Mouse (Mus musculus): Measurements from ENCODE around the gene Faap20. TPM values are rescaled to one million over a fixed set of nuclear protein-coding genes. Genes with fewer than 3 reads are reported as not detected.
A peak's percentile ranks its signal among the peaks of the same experiment; 100 is the strongest.

Gene Faap20
- polyA plus RNA-seq, 1 experiment from 2014 or later = 110 TPM

- 75% methylated on average over 9 of the region's 9 CpGs for WGBS
- peaks cover 7% of the 10 kb centered on the region for H3K36me3 ChIP-seq (ENCODE audit: control insufficient read depth, insufficient read depth, low read length)
- DNase-seq (ENCODE audit: low spot score, missing footprints) = no peak
- H3K9ac ChIP-seq (ENCODE audit: low read length) = no peak overlapping the region
- H3K27ac ChIP-seq (ENCODE audit: low read depth, low read length) = no peak overlapping the region
- no peaks in the 10 kb centered on the region for H3K9me3 ChIP-seq (ENCODE audit: control insufficient read depth, low read length)
- peaks cover 25% of the 10 kb centered on the region for H3K4me1 ChIP-seq (ENCODE audit: control insufficient read depth, insufficient read depth, low read length)
- H3K4me3 ChIP-seq (ENCODE audit: low read depth, low read length) = no peak overlapping the region
- no peak for ATAC-seq (ENCODE audit: low FRiP score)
- H3K4me2 ChIP-seq = no peak overlapping the region
- H3K27me3 ChIP-seq (ENCODE audit: control insufficient read depth, insufficient read depth, low read length) = no peaks in the 10 kb centered on the region
Observed at GRCm38 (mm10) chr4:155213052-155213751, 36.4 kb upstream of the Faap20 start.

- H3K9ac ChIP-seq (ENCODE audit: low read length) = no peak overlapping the region
- no peak for ATAC-seq (ENCODE audit: low FRiP score)
Observed at GRCm38 (mm10) chr4:155213752-155214054, 35.9 kb upstream of the Faap20 start.

GRCm38 (mm10) chr4:155214188-155214587 lies 35.4 kb upstream of the Faap20 start:
- peaks cover 29% of the 10 kb centered on the region for H3K4me1 ChIP-seq (ENCODE audit: control insufficient read depth, insufficient read depth, low read length)

More at GRCm38 (mm10) chr4:155213752-155214054, 35.9 kb upstream of the Faap20 start:
- H3K27ac ChIP-seq (ENCODE audit: low read depth, low read length) = no peak overlapping the region
- H3K27me3 ChIP-seq (ENCODE audit: control insufficient read depth, insufficient read depth, low read length) = no peaks in the 10 kb centered on the region
- 75% methylated on average over 6 of the region's 6 CpGs for WGBS
- H3K36me3 ChIP-seq (ENCODE audit: control insufficient read depth, insufficient read depth, low read length) = peaks cover 7% of the 10 kb centered on the region
- H3K9me3 ChIP-seq (ENCODE audit: control insufficient read depth, low read length) = no peaks in the 10 kb centered on the region
- no peak for DNase-seq (ENCODE audit: low spot score, missing footprints)
- no peak overlapping the region for H3K4me2 ChIP-seq
- H3K4me3 ChIP-seq (ENCODE audit: low read depth, low read length) = no peak overlapping the region
- H3K4me1 ChIP-seq (ENCODE audit: control insufficient read depth, insufficient read depth, low read length) = peaks cover 25% of the 10 kb centered on the region

GRCm38 (mm10) chr4:155214793-155215192 lies 34.8 kb upstream of the Faap20 start:
- no peaks in the 10 kb centered on the region for H3K9me3 ChIP-seq (ENCODE audit: control insufficient read depth, low read length)
- WGBS = 81% methylated on average over 10 of the region's 10 CpGs

More at GRCm38 (mm10) chr4:155214188-155214587, 35.4 kb upstream of the Faap20 start:
- 80% methylated on average over 6 of the region's 6 CpGs for WGBS
- H3K9ac ChIP-seq (ENCODE audit: low read length) = no peak overlapping the region
- DNase-seq (ENCODE audit: low spot score, missing footprints) = no peak
- no peak overlapping the region for H3K4me2 ChIP-seq
- no peaks in the 10 kb centered on the region for H3K27me3 ChIP-seq (ENCODE audit: control insufficient read depth, insufficient read depth, low read length)
- no peaks in the 10 kb centered on the region for H3K9me3 ChIP-seq (ENCODE audit: control insufficient read depth, low read length)
- ATAC-seq (ENCODE audit: low FRiP score) = no peak
- no peak overlapping the region for H3K27ac ChIP-seq (ENCODE audit: low read depth, low read length)
- H3K36me3 ChIP-seq (ENCODE audit: control insufficient read depth, insufficient read depth, low read length) = peaks cover 7% of the 10 kb centered on the region
- no peak overlapping the region for H3K4me3 ChIP-seq (ENCODE audit: low read depth, low read length)

GRCm38 (mm10) chr4:155215203-155215602 lies 34.4 kb upstream of the Faap20 start:
- ATAC-seq (ENCODE audit: low FRiP score) = peak; percentile 12; the same call in 1 of the 2 replicates
- no peak overlapping the region for H3K27ac ChIP-seq (ENCODE audit: low read depth, low read length)
- H3K36me3 ChIP-seq (ENCODE audit: control insufficient read depth, insufficient read depth, low read length) = peaks cover 7% of the 10 kb centered on the region
- DNase-seq (ENCODE audit: low spot score, missing footprints) = no peak
- peaks cover 40% of the 10 kb centered on the region for H3K4me1 ChIP-seq (ENCODE audit: control insufficient read depth, insufficient read depth, low read length)
- no peak overlapping the region for H3K4me3 ChIP-seq (ENCODE audit: low read depth, low read length)
- no peaks in the 10 kb centered on the region for H3K27me3 ChIP-seq (ENCODE audit: control insufficient read depth, insufficient read depth, low read length)
- H3K4me2 ChIP-seq = no peak overlapping the region
- no peak overlapping the region for H3K9ac ChIP-seq (ENCODE audit: low read length)
- 71% methylated on average over 9 of the region's 9 CpGs for WGBS
- H3K9me3 ChIP-seq (ENCODE audit: control insufficient read depth, low read length) = no peaks in the 10 kb centered on the region

More at GRCm38 (mm10) chr4:155214793-155215192, 34.8 kb upstream of the Faap20 start:
- no peak overlapping the region for H3K9ac ChIP-seq (ENCODE audit: low read length)
- H3K4me1 ChIP-seq (ENCODE audit: control insufficient read depth, insufficient read depth, low read length) = peaks cover 35% of the 10 kb centered on the region
- DNase-seq (ENCODE audit: low spot score, missing footprints) (no peak), ATAC-seq (ENCODE audit: low FRiP score) (no peak)
- no peak overlapping the region for H3K27ac ChIP-seq (ENCODE audit: low read depth, low read length)
- no peak overlapping the region for H3K4me2 ChIP-seq
- no peak overlapping the region for H3K4me3 ChIP-seq (ENCODE audit: low read depth, low read length)
- peaks cover 7% of the 10 kb centered on the region for H3K36me3 ChIP-seq (ENCODE audit: control insufficient read depth, insufficient read depth, low read length)
- no peaks in the 10 kb centered on the region for H3K27me3 ChIP-seq (ENCODE audit: control insufficient read depth, insufficient read depth, low read length)

- peaks cover 43% of the 10 kb centered on the region for H3K4me1 ChIP-seq (ENCODE audit: control insufficient read depth, insufficient read depth, low read length)
- DNase-seq (ENCODE audit: low spot score, missing footprints) (no peak), ATAC-seq (ENCODE audit: low FRiP score) (no peak)
- peaks cover 4% of the 10 kb centered on the region for H3K36me3 ChIP-seq (ENCODE audit: control insufficient read depth, insufficient read depth, low read length)
- H3K4me2 ChIP-seq = no peak overlapping the region
- H3K9me3 ChIP-seq (ENCODE audit: control insufficient read depth, low read length) = no peaks in the 10 kb centered on the region
- H3K9ac ChIP-seq (ENCODE audit: low read length) = no peak overlapping the region
- no peak overlapping the region for H3K4me3 ChIP-seq (ENCODE audit: low read depth, low read length)
- H3K27ac ChIP-seq (ENCODE audit: low read depth, low read length) = no peak overlapping the region
- H3K27me3 ChIP-seq (ENCODE audit: control insufficient read depth, insufficient read depth, low read length) = no peaks in the 10 kb centered on the region
- WGBS = 72% methylated on average over 12 of the region's 12 CpGs
Observed at GRCm38 (mm10) chr4:155215773-155216630, 33.6 kb upstream of the Faap20 start.

- H3K4me1 ChIP-seq (ENCODE audit: control insufficient read depth, insufficient read depth, low read length) = peaks cover 46% of the 10 kb centered on the region
- 73% methylated on average over 12 of the region's 12 CpGs for WGBS
- ATAC-seq (ENCODE audit: low FRiP score) = no peak
- H3K4me2 ChIP-seq = 0 out of 2 replicates have a peak overlapping the region, but pooled peaks have one; percentile 99
- DNase-seq (ENCODE audit: low spot score, missing footprints) = no peak
- no peak overlapping the region for H3K9ac ChIP-seq (ENCODE audit: low read length)
- H3K27me3 ChIP-seq (ENCODE audit: control insufficient read depth, insufficient read depth, low read length) = no peaks in the 10 kb centered on the region
- no peak overlapping the region for H3K27ac ChIP-seq (ENCODE audit: low read depth, low read length)
- no peak overlapping the region for H3K4me3 ChIP-seq (ENCODE audit: low read depth, low read length)
- no peaks in the 10 kb centered on the region for H3K36me3 ChIP-seq (ENCODE audit: control insufficient read depth, insufficient read depth, low read length)
- H3K9me3 ChIP-seq (ENCODE audit: control insufficient read depth, low read length) = no peaks in the 10 kb centered on the region
Observed at GRCm38 (mm10) chr4:155217241-155218103, 32.1 kb upstream of the Faap20 start.

- no peak for ATAC-seq (ENCODE audit: low FRiP score)
- WGBS = 85% methylated on average over 9 of the region's 9 CpGs
- Histone ChIP-seq H3K4me1 (ENCODE audit: control insufficient read depth, insufficient read depth, low read length) (peaks cover 46% of the 10 kb centered on the region), H3K4me3 (ENCODE audit: low read depth, low read length) (no peak overlapping the region), H3K27me3 (ENCODE audit: control insufficient read depth, insufficient read depth, low read length) (no peaks in the 10 kb centered on the region), H3K9me3 (ENCODE audit: control insufficient read depth, low read length) (no peaks in the 10 kb centered on the region), H3K36me3 (ENCODE audit: control insufficient read depth, insufficient read depth, low read length) (no peaks in the 10 kb centered on the region), H3K4me2 (peak overlapping the region; percentile 99; the same call in 1 of the 2 replicates), H3K9ac (ENCODE audit: low read length) (no peak overlapping the region), H3K27ac (ENCODE audit: low read depth, low read length) (no peak overlapping the region)
- no peak for DNase-seq (ENCODE audit: low spot score, missing footprints)
Observed at GRCm38 (mm10) chr4:155218104-155218732, 31.4 kb upstream of the Faap20 start.

All from midbrain, embryonic 11.5 days (tissue).